18 mouse cellular contexts compared by ENCODE assay signal in the genomic region with DNA sequence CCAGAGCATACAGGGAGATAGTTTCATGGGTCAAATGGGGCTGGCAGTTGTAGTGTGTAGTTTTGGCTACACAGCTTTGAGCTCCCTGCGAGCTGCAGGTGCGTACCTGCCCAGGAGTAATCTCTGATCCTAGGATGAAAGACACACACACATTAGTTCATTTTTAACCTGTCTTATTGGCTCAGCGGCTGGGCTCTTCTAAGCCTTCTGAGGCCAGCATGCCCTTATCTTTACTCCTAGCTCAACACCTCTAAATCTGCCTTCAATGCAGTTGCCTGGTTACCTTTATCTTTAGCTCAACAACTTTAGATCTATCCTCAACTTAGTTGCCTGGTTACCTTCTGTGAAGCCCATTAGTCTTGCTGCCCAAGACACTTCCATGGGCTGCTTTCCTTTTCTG. TPM values are rescaled to one million over a fixed set of nuclear protein-coding genes. Genes with fewer than 3 reads are reported as not detected.
DNase-seq lines count a peak whose midpoint lies in the region; ATAC-seq lines count a peak whose summit lies in the region.
"Had no signal": no experiment of that assay in that cellular context is flagged by ENCODE, and none has a peak within 500 bp of the region (broad histone marks: within the 10 kb centered on the region; RNA-seq: fewer than 3 reads in every experiment).

No protein-coding gene starts in this region.

- no peak overlapping the region for H3K9ac ChIP-seq in embryonic facial prominence, embryonic 15.5 days
- no peak overlapping the region for H3K9ac ChIP-seq in intestine, embryonic 14.5 days (ENCODE audit: low read length)
- no peak overlapping the region for H3K9ac ChIP-seq in liver, embryonic 15.5 days
- H3K9ac ChIP-seq in stomach, embryonic 14.5 days (replicated peaks; ENCODE audit: low read depth, low read length) = no peak overlapping the region
- H3K9ac ChIP-seq in neural tube, embryonic 15.5 days (replicated peaks) = no peak overlapping the region
- H3K9ac ChIP-seq: embryonic facial prominence, embryonic 13.5 days; heart, embryonic 12.5 days had no signal

- H3K4me1 ChIP-seq in embryonic facial prominence, embryonic 15.5 days = no peaks in the 10 kb centered on the region
- no peaks in the 10 kb centered on the region for H3K4me1 ChIP-seq in embryonic facial prominence, embryonic 10.5 days
- no peaks in the 10 kb centered on the region for H3K4me1 ChIP-seq in intestine, embryonic 14.5 days (replicated peaks; ENCODE audit: control insufficient read depth, insufficient read depth, low read length)
- H3K4me1 ChIP-seq in liver, embryonic 15.5 days (replicated peaks) = peaks cover 45% of the 10 kb centered on the region
- H3K4me1 ChIP-seq in stomach, embryonic 14.5 days (ENCODE audit: control insufficient read depth, insufficient read depth, low read length) = no peaks in the 10 kb centered on the region
- no peaks in the 10 kb centered on the region for H3K4me1 ChIP-seq in neural tube, embryonic 15.5 days
- H3K4me1 ChIP-seq: embryonic facial prominence, embryonic 13.5 days; hindbrain, embryonic 10.5 days had no signal

- no peaks in the 10 kb centered on the region for H3K9me3 ChIP-seq in embryonic facial prominence, embryonic 15.5 days (replicated peaks)
- no peaks in the 10 kb centered on the region for H3K9me3 ChIP-seq in embryonic facial prominence, embryonic 10.5 days
- H3K9me3 ChIP-seq in intestine, embryonic 14.5 days (ENCODE audit: control insufficient read depth, low read length) = no peaks in the 10 kb centered on the region
- no peaks in the 10 kb centered on the region for H3K9me3 ChIP-seq in liver, embryonic 15.5 days (replicated peaks)
- no peaks in the 10 kb centered on the region for H3K9me3 ChIP-seq in stomach, embryonic 14.5 days (ENCODE audit: control insufficient read depth, low read depth, low read length)
- H3K9me3 ChIP-seq in neural tube, embryonic 15.5 days (replicated peaks) = no peaks in the 10 kb centered on the region
- H3K9me3 ChIP-seq: embryonic facial prominence, embryonic 13.5 days; heart, embryonic 12.5 days; hindbrain, embryonic 10.5 days had no signal

- H3K4me2 ChIP-seq in embryonic facial prominence, embryonic 15.5 days (replicated peaks) = no peak overlapping the region
- H3K4me2 ChIP-seq in intestine, embryonic 14.5 days (ENCODE audit: low read length) = no peak overlapping the region
- no peak overlapping the region for H3K4me2 ChIP-seq in liver, embryonic 15.5 days
- H3K4me2 ChIP-seq in stomach, embryonic 14.5 days (replicated peaks; ENCODE audit: low read depth, low read length) = no peak overlapping the region
- no peak overlapping the region for H3K4me2 ChIP-seq in neural tube, embryonic 15.5 days
- H3K4me2 ChIP-seq: embryonic facial prominence, embryonic 13.5 days; heart, embryonic 12.5 days had no signal

- no peak for DNase-seq in embryonic facial prominence, embryonic 10.5 days (ENCODE audit: low spot score)
- no peak for DNase-seq in intestine, embryonic 14.5 days (ENCODE audit: low spot score)
- no peak for DNase-seq in left cerebral cortex, postnatal 25 days (ENCODE audit: low spot score in 2 of 2)
- DNase-seq in B cell, adult 2 months = no peak
- DNase-seq: adrenal gland, postnatal 10 days; cerebellum, adult 11 months; cerebellum, adult 8-10 months; cerebellum, postnatal 14 days; gastrocnemius, adult 2 months; gastrocnemius, postnatal 25 days had no signal

- H3K27me3 ChIP-seq in embryonic facial prominence, embryonic 15.5 days = no peaks in the 10 kb centered on the region
- H3K27me3 ChIP-seq in embryonic facial prominence, embryonic 10.5 days (replicated peaks; ENCODE audit: low read depth, poor library complexity, severe bottlenecking) = no peaks in the 10 kb centered on the region
- no peaks in the 10 kb centered on the region for H3K27me3 ChIP-seq in intestine, embryonic 14.5 days (replicated peaks; ENCODE audit: control insufficient read depth, insufficient read depth, low read length)
- H3K27me3 ChIP-seq in liver, embryonic 15.5 days = no peaks in the 10 kb centered on the region
- H3K27me3 ChIP-seq in stomach, embryonic 14.5 days (ENCODE audit: control insufficient read depth, insufficient read depth, low read length) = no peaks in the 10 kb centered on the region
- H3K27me3 ChIP-seq in neural tube, embryonic 15.5 days (replicated peaks) = no peaks in the 10 kb centered on the region
- H3K27me3 ChIP-seq: embryonic facial prominence, embryonic 13.5 days; heart, embryonic 12.5 days had no signal

- 0 out of 2 replicates have a peak, but pooled peaks have one; percentile 11 for ATAC-seq in embryonic facial prominence, embryonic 15.5 days (ENCODE audit: insufficient number of reproducible peaks, low FRiP score, low TSS enrichment, low read depth)
- peak; percentile 76 for ATAC-seq in intestine, embryonic 14.5 days (replicated peaks; ENCODE audit: low FRiP score, low TSS enrichment, low read depth)
- ATAC-seq in liver, embryonic 15.5 days (ENCODE audit: insufficient read depth) = peak; percentile 21; the same call in 1 of the 2 replicates
- peak; percentile 42 for ATAC-seq in stomach, embryonic 14.5 days (ENCODE audit: insufficient number of reproducible peaks, insufficient read depth, low FRiP score, low read depth)
- ATAC-seq in neural tube, embryonic 15.5 days (ENCODE audit: low FRiP score) = no peak
- ATAC-seq: forebrain, embryonic 14.5 days had no signal

- 0 out of 2 replicates have a peak overlapping the region, but pooled peaks have one; percentile 45 for H3K27ac ChIP-seq in embryonic facial prominence, embryonic 15.5 days (replicated peaks)
- no peak overlapping the region for H3K27ac ChIP-seq in embryonic facial prominence, embryonic 10.5 days (replicated peaks)
- H3K27ac ChIP-seq in intestine, embryonic 14.5 days (ENCODE audit: low read depth) = no peak overlapping the region; the same call in 1 of the 2 replicates
- H3K27ac ChIP-seq in liver, embryonic 15.5 days (replicated peaks) = no peak overlapping the region
- peak overlapping the region; percentile 48; the same call in 1 of the 2 replicates for H3K27ac ChIP-seq in stomach, embryonic 14.5 days (ENCODE audit: low read length)
- H3K27ac ChIP-seq in neural tube, embryonic 15.5 days (replicated peaks) = no peak overlapping the region
- H3K27ac ChIP-seq: embryonic facial prominence, embryonic 13.5 days; gastrocnemius, adult 2 months; hindbrain, embryonic 10.5 days had no signal

- WGBS in embryonic facial prominence, embryonic 15.5 days = 72% methylated on average over 3 of the region's 3 CpGs
- 83% methylated on average over 3 of the region's 3 CpGs for WGBS in embryonic facial prominence, embryonic 10.5 days
- WGBS in intestine, embryonic 14.5 days = 76% methylated on average over 3 of the region's 3 CpGs
- 61% methylated on average over 3 of the region's 3 CpGs for WGBS in liver, embryonic 15.5 days (ENCODE audit: insufficient replicate concordance)
- WGBS in stomach, embryonic 14.5 days = 75% methylated on average over 3 of the region's 3 CpGs
- 100% methylated on average over 3 of the region's 3 CpGs for WGBS in neural tube, embryonic 15.5 days

- intact Hi-C loops in left cerebral cortex, postnatal 25 days (cut with DNase I) = no loop called here

- no peaks in the 10 kb centered on the region for H3K36me3 ChIP-seq in embryonic facial prominence, embryonic 15.5 days
- no peaks in the 10 kb centered on the region for H3K36me3 ChIP-seq in embryonic facial prominence, embryonic 10.5 days (replicated peaks)
- no peaks in the 10 kb centered on the region for H3K36me3 ChIP-seq in intestine, embryonic 14.5 days (ENCODE audit: control insufficient read depth, insufficient read depth, low read length)
- H3K36me3 ChIP-seq in liver, embryonic 15.5 days (replicated peaks) = no peaks in the 10 kb centered on the region
- no peaks in the 10 kb centered on the region for H3K36me3 ChIP-seq in stomach, embryonic 14.5 days (ENCODE audit: control insufficient read depth, insufficient read depth, low read length)
- no peaks in the 10 kb centered on the region for H3K36me3 ChIP-seq in neural tube, embryonic 15.5 days
- H3K36me3 ChIP-seq: embryonic facial prominence, embryonic 13.5 days; heart, embryonic 12.5 days; hindbrain, embryonic 10.5 days had no signal

- no peak overlapping the region for H3K4me3 ChIP-seq in embryonic facial prominence, embryonic 15.5 days (replicated peaks)
- no peak overlapping the region for H3K4me3 ChIP-seq in embryonic facial prominence, embryonic 10.5 days
- no peak overlapping the region for H3K4me3 ChIP-seq in intestine, embryonic 14.5 days (ENCODE audit: low read depth, low read length)
- H3K4me3 ChIP-seq in liver, embryonic 15.5 days (replicated peaks) = no peak overlapping the region
- H3K4me3 ChIP-seq in stomach, embryonic 14.5 days (ENCODE audit: low read depth, low read length) = no peak overlapping the region
- no peak overlapping the region for H3K4me3 ChIP-seq in neural tube, embryonic 15.5 days (replicated peaks)
- H3K4me3 ChIP-seq: embryonic facial prominence, embryonic 13.5 days; gastrocnemius, adult 2 months; heart, embryonic 12.5 days; hindbrain, embryonic 10.5 days had no signal

RNA-seq across cellular contexts. Expression of a gene that starts 7.8 kb away (rescaled TPM):
- 20.1 and 21.0 TPM in 2 replicates for polyA plus RNA-seq in embryonic facial prominence, embryonic 15.5 days (2015; fragmentation: Nextera tagmentation; extraction: Ambion mirVana)
- polyA plus RNA-seq in embryonic facial prominence, embryonic 10.5 days (2016; fragmentation: Nextera tagmentation; extraction: Ambion mirVana) = 8.3 and 8.8 TPM in 2 replicates
- polyA plus RNA-seq in intestine, embryonic 14.5 days (2014; fragmentation: Nextera tagmentation; extraction: Ambion mirVana) = 20.2 and 20.9 TPM in 2 replicates
- polyA plus RNA-seq in liver, embryonic 15.5 days (2015; fragmentation: Nextera tagmentation; extraction: Ambion mirVana) = 7.7 and 9.1 TPM in 2 replicates
- polyA plus RNA-seq in stomach, embryonic 14.5 days (2014; fragmentation: Nextera tagmentation; extraction: Ambion mirVana) = 20.9 and 23.3 TPM in 2 replicates
- total RNA-seq in left cerebral cortex, postnatal 25 days (2021) = 10 to 100 TPM in 1 of 2 experiments, 1 to 10 TPM in 1; 8.9 to 11.6 TPM
- 6.1 and 7.6 TPM in 2 replicates for polyA plus RNA-seq in neural tube, embryonic 15.5 days (2015; fragmentation: Nextera tagmentation; extraction: Ambion mirVana)

Comparison
In these comparisons a context has a peak if more than half of its experiments do, and no peak if none do; other contexts are left out.
1. H3K27ac ChIP-seq: peak in embryonic facial prominence, embryonic 15.5 days (single experiment) and stomach, embryonic 14.5 days (single experiment); none in embryonic facial prominence, embryonic 10.5 days (single experiment), intestine, embryonic 14.5 days (single experiment), liver, embryonic 15.5 days (single experiment) and neural tube, embryonic 15.5 days (single experiment).